Mouse (Mus musculus) forebrain, postnatal 0 days (tissue): ENCODE data around the gene Tinf2. TPM values are rescaled to one million over a fixed set of nuclear protein-coding genes. Genes with fewer than 3 reads are reported as not detected.

Experiments used
- ATAC-seq: fragments of 200-750 bp; cut with Nextera tagmentation; 2 replicates; pipeline ENCODE4 v1.8.0; 2017; ENCODE audit warnings: mild to moderate bottlenecking, moderate library complexity
- DNase-seq: peaks from one replicate; pipeline ENCODE4 v3.0.0-alpha.2; 2015
- H3K27ac ChIP-seq: fragments of 300-500 bp; sonication (generic); 2 replicates; pipeline ENCODE4 v1.5.1; 2014; ENCODE audit warnings: low read depth, mild to moderate bottlenecking, antibody characterized with exemption, low read length, moderate library complexity, mixed read lengths
- H3K27me3 ChIP-seq: fragments of 300-500 bp; sonication (generic); 2 replicates; pipeline ENCODE4 v1.6.1; 2014; ENCODE audit warnings: mild to moderate bottlenecking, low read length, mixed read lengths; ENCODE audit not compliant: insufficient read depth
- H3K36me3 ChIP-seq: fragments of 300-500 bp; sonication (generic); 2 replicates; pipeline ENCODE4 v1.6.1; 2014; ENCODE audit warnings: mild to moderate bottlenecking, moderate library complexity; ENCODE audit not compliant: insufficient read depth
- H3K4me1 ChIP-seq: fragments of 300-500 bp; sonication (generic); 2 replicates; pipeline ENCODE4 v1.6.1; 2014; ENCODE audit warnings: antibody characterized with exemption; ENCODE audit not compliant: insufficient read depth
- H3K4me2 ChIP-seq: fragments of 300-500 bp; sonication (generic); 2 replicates; pipeline ENCODE4 v1.6.1; 2014; ENCODE audit warnings: low read depth, mild to moderate bottlenecking, moderate library complexity
- H3K4me3 ChIP-seq: fragments of 300-500 bp; sonication (generic); 2 replicates; pipeline ENCODE4 v1.5.1; 2014; ENCODE audit warnings: low read depth, low read length, mixed read lengths
- H3K9ac ChIP-seq: fragments of 300-500 bp; sonication (generic); 2 replicates; pipeline ENCODE4 v1.6.1; 2014; ENCODE audit warnings: mild to moderate bottlenecking
- H3K9me3 ChIP-seq: fragments of 300-500 bp; sonication (generic); 2 replicates; pipeline ENCODE4 v1.6.1; 2016; ENCODE audit warnings: low read length
- CTCF ChIP-seq: sonication (generic); IDR thresholded peaks from 2 replicates; pipeline ENCODE4 v1.5.1; 2016; ENCODE audit warnings: antibody characterized with exemption, control low read depth, low read depth
- WGBS: fragments of 180-500 bp; shearing (Covaris S2); extraction: QIAGEN DNeasy Blood & Tissue Kit; methylation state at CpG from one replicate; pipeline ENCODE4 v1.1.7; 2014; 5-methylcytosine and 5-hydroxymethylcytosine counted together
- polyA plus RNA-seq: library from polyadenylated mRNA; unstranded; fragments of >200 nt; fragmentation: Nextera tagmentation; extraction: Ambion mirVana; gene quantifications from 2 replicates; pipeline ENCODE4 v1.2.1, GENCODE M21; 2015
- total RNA-seq: library from RNA; depleted of rRNA; stranded (reverse); fragments of >200 nt; gene quantifications from 2 replicates; pipeline ENCODE4 v1.2.3, GENCODE M21; 2014

Tinf2 gene
- total and polyA plus RNA-seq, 2 experiments from 2014 or later = 21.5 to 26.3 TPM

- no peaks in the 10 kb centered on the region for H3K4me1 ChIP-seq
- DNase-seq (no peak), ATAC-seq (no peak)
- no peak overlapping the region for H3K4me2 ChIP-seq
- no peaks in the 10 kb centered on the region for H3K9me3 ChIP-seq
- no peak for TF ChIP-seq CTCF
- H3K9ac ChIP-seq = no peak overlapping the region
- 91% methylated on average over 8 of the region's 8 CpGs for WGBS
- no peak overlapping the region for H3K4me3 ChIP-seq
- H3K36me3 ChIP-seq = no peaks in the 10 kb centered on the region
- no peak overlapping the region for H3K27ac ChIP-seq
- no peaks in the 10 kb centered on the region for H3K27me3 ChIP-seq
Measured at GRCm38 (mm10) chr14:55706051-55706600, 24.5 kb upstream of the Tinf2 start.

- Histone ChIP-seq H3K27me3 (no peaks in the 10 kb centered on the region), H3K27ac (no peak overlapping the region), H3K4me1 (no peaks in the 10 kb centered on the region), H3K9me3 (no peaks in the 10 kb centered on the region), H3K36me3 (no peaks in the 10 kb centered on the region), H3K4me2 (no peak overlapping the region), H3K4me3 (no peak overlapping the region), H3K9ac (no peak overlapping the region)
- TF ChIP-seq CTCF = no peak
- 67% methylated on average over 6 of the region's 6 CpGs for WGBS
- ATAC-seq = no peak
- DNase-seq = no peak
Measured at GRCm38 (mm10) chr14:55702761-55703160, 21.1 kb upstream of the Tinf2 start.

GRCm38 (mm10) chr14:55701131-55701530, 19.5 kb upstream of the Tinf2 start:
- Histone ChIP-seq H3K27me3 (no peaks in the 10 kb centered on the region), H3K4me1 (no peaks in the 10 kb centered on the region), H3K27ac (no peak overlapping the region), H3K36me3 (no peaks in the 10 kb centered on the region), H3K4me3 (no peak overlapping the region), H3K9ac (no peak overlapping the region), H3K9me3 (no peaks in the 10 kb centered on the region), H3K4me2 (no peak overlapping the region)
- 59% methylated on average over 9 of the region's 9 CpGs for WGBS
- TF ChIP-seq CTCF = no peak
- DNase-seq (no peak), ATAC-seq (no peak)

GRCm38 (mm10) chr14:55697226-55697625, 15.6 kb upstream of the Tinf2 start:
- no peak for TF ChIP-seq CTCF
- no peaks in the 10 kb centered on the region for H3K9me3 ChIP-seq

GRCm38 (mm10) chr14:55689433-55689832, 7.8 kb upstream of the Tinf2 start:
- ATAC-seq = no peak
- WGBS = 80% methylated on average over 10 of the region's 10 CpGs
- H3K4me3 ChIP-seq = no peak overlapping the region
- TF ChIP-seq CTCF = no peak
- no peak overlapping the region for H3K4me2 ChIP-seq
- H3K27me3 ChIP-seq = no peaks in the 10 kb centered on the region
- H3K36me3 ChIP-seq = no peaks in the 10 kb centered on the region
- H3K27ac ChIP-seq = no peak overlapping the region
- H3K4me1 ChIP-seq = no peaks in the 10 kb centered on the region
- no peak overlapping the region for H3K9ac ChIP-seq
- H3K9me3 ChIP-seq = no peaks in the 10 kb centered on the region
- DNase-seq = no peak

More at GRCm38 (mm10) chr14:55697226-55697625, 15.6 kb upstream of the Tinf2 start:
- H3K36me3 ChIP-seq = no peaks in the 10 kb centered on the region
- no peak for ATAC-seq
- H3K4me3 ChIP-seq = no peak overlapping the region
- no peak overlapping the region for H3K4me2 ChIP-seq
- H3K27me3 ChIP-seq = no peaks in the 10 kb centered on the region
- H3K9ac ChIP-seq = no peak overlapping the region
- no peaks in the 10 kb centered on the region for H3K4me1 ChIP-seq
- 81% methylated on average over 4 of the region's 4 CpGs for WGBS
- H3K27ac ChIP-seq = no peak overlapping the region
- DNase-seq = no peak

DNA sequence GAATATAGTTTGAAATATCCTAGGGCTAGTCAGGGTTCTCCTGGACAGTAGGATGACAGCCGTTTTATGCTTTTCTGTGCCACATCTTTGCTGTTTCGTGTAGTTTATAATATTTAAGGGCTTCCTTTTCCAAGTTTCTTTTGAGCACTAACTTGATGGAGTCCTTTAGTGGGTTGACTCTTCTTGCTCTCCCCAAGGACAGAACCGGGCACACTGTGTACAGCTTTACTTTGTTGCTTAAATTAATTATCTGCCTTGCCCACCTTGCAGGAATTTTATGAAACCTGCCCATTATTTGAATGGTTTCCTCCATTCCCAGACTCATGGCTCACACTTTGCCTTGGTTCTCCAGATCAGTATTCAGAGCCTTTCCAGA, 486 bp upstream of the Tinf2 start:
- peak overlapping the region; percentile 16; the same call in 1 of the 2 replicates for H3K27ac ChIP-seq
- no peak for TF ChIP-seq CTCF

GRCm38 (mm10) chr14:55677615-55678014, 4.0 kb downstream of the Tinf2 start:
- Histone ChIP-seq H3K4me2 (no peak overlapping the region), H3K4me3 (no peak overlapping the region), H3K9ac (no peak overlapping the region), H3K36me3 (peaks cover 35% of the 10 kb centered on the region), H3K27me3 (no peaks in the 10 kb centered on the region), H3K9me3 (no peaks in the 10 kb centered on the region), H3K4me1 (peaks cover 14% of the 10 kb centered on the region), H3K27ac (no peak overlapping the region)
- no peak for ATAC-seq
- 89% methylated on average over 4 of the region's 4 CpGs for WGBS
- TF ChIP-seq CTCF = no peak
- DNase-seq = no peak

More for the DNA sequence above, 486 bp upstream of the Tinf2 start:
- H3K4me2 ChIP-seq = peak overlapping the region; percentile 96
- peaks cover 26% of the 10 kb centered on the region for H3K36me3 ChIP-seq
- H3K9me3 ChIP-seq = no peaks in the 10 kb centered on the region
- ATAC-seq (peak; percentile 13; the same call in 1 of the 2 replicates), DNase-seq (no peak)
- no peak overlapping the region; the same call in 1 of the 2 replicates for H3K9ac ChIP-seq
- 10% methylated on average over 3 of the region's 3 CpGs for WGBS
- H3K4me1 ChIP-seq = peaks cover 8% of the 10 kb centered on the region; the same call in 1 of the 2 replicates
- peak overlapping the region; percentile 70 for H3K4me3 ChIP-seq
- H3K27me3 ChIP-seq = no peaks in the 10 kb centered on the region

DNA sequence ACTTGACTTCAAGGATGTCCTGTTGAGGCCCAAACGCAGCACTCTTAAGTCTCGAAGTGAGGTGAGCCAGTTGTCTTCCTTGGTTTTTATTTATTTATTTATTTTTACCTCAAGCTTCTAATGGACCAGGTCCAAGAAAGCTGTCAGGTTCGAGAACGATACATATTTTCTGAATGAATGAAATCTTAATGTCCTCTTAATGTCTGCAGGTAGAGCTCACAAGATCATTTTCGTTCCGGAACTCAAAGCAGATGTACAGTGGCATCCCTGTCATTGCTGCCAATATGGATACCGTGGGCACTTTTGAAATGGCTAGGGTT, 8.9 kb downstream of the Tinf2 start:
- H3K9me3 ChIP-seq = no peaks in the 10 kb centered on the region
- H3K9ac ChIP-seq = peak overlapping the region; percentile 65
- H3K27ac ChIP-seq = peak overlapping the region; percentile 89; the same call in 1 of the 2 replicates
- DNase-seq (no peak), ATAC-seq (no peak)
- TF ChIP-seq CTCF = no peak
- peaks cover 15% of the 10 kb centered on the region for H3K36me3 ChIP-seq
- H3K4me2 ChIP-seq = peak overlapping the region; percentile 83
- peaks cover 16% of the 10 kb centered on the region for H3K4me1 ChIP-seq
- 79% methylated on average over 7 of the region's 7 CpGs for WGBS
- no peaks in the 10 kb centered on the region for H3K27me3 ChIP-seq
- peak overlapping the region; percentile 85 for H3K4me3 ChIP-seq
